Mouse (Mus musculus) midbrain, embryonic 12.5 days (tissue): ENCODE results near the gene Arhgef9. TPM values are rescaled to one million over a fixed set of nuclear protein-coding genes. Genes with fewer than 3 reads are reported as not detected.

ENCODE experiments used
- polyA plus RNA-seq: library from polyadenylated mRNA; unstranded; fragments of >200 nt; fragmentation: Nextera tagmentation; extraction: Ambion mirVana; gene quantifications from 2 replicates; pipeline ENCODE4 v1.2.1, GENCODE M21; 2016

Gene Arhgef9
- polyA plus RNA-seq, 1 experiment from 2014 or later = 26.9 TPM

Other genes starting within 250 kb of the Arhgef9 start
- gene Spin4, start 170.2 kb downstream of the Arhgef9 start, polyA plus RNA-seq = 7.7 and 8.2 TPM in 2 replicates
- gene Amer1, start 248.0 kb upstream of the Arhgef9 start, polyA plus RNA-seq = 11.5 and 11.6 TPM in 2 replicates